Mouse (Mus musculus) embryonic stem cell, embryonic (primary cell): ENCODE results near the gene Aftph.

Source experiments
- CTCF ChIA-PET, 4 experiments: fragments of 300-600 bp in 2 of 4; fragments of 350-600 bp in 2 of 4; sonication (Branson Sonifier 250); formaldehyde crosslinking; loops; one replicate each; lab custom pipeline; 2022; ENCODE audit warnings: inconsistent platforms in 2 of 4; lab: Charles Lee
- POLR2A ChIA-PET, 4 experiments: fragments of 300-600 bp in 2 of 4; fragments of 350-600 bp in 2 of 4; sonication (Branson Sonifier 250); formaldehyde crosslinking; loops; one replicate each; lab custom pipeline; 2022; ENCODE audit warnings: antibody characterized with exemption in 4 of 4, inconsistent platforms in 1 of 4; lab: Charles Lee

Aftph gene

GRCm38 (mm10) chr11:20661652-20662051, 79.7 kb downstream of the Aftph start:
- POLR2A ChIA-PET = interaction anchor here in 3 of 4 experiments (0.6 to 3.7 kb wide), 15 partner anchors 9 to 497 kb away, joined by 3 to 25 read pairs (median 5); partner anchors contain the start of genes Rab1a (in 1 of the 3) and Slc1a4 (in 1 of the 3)
- CTCF ChIA-PET = interaction anchor here (0.5 to 3.2 kb wide), 26 partner anchors 10 to 1935 kb away, joined by 3 to 27 read pairs (median 3); no protein-coding TSS in a partner anchor

GRCm38 (mm10) chr11:20660111-20661097, 81.0 kb downstream of the Aftph start:
- ChIA-PET POLR2A (interaction anchor here in 3 of 4 experiments (0.6 to 3.7 kb wide), 22 partner anchors 8 to 516 kb away, joined by 3 to 25 read pairs (median 5); partner anchors contain the start of genes Rab1a (in 1 of the 3) and Slc1a4 (in 1 of the 3)), CTCF (interaction anchor here (0.6 to 3.2 kb wide), 21 partner anchors 9 to 654 kb away, joined by 3 to 27 read pairs (median 3); no protein-coding TSS in a partner anchor)

- ChIA-PET CTCF (interaction anchor here in 2 of 4 experiments (1.2 to 1.3 kb wide), 2 partner anchors 9 to 204 kb away, joined by 3 to 4 read pairs; no protein-coding TSS in a partner anchor), POLR2A (interaction anchor here in 3 of 4 experiments (1.2 to 3.7 kb wide), 4 partner anchors 9 to 192 kb away, joined by 3 to 16 read pairs (median 8); no protein-coding TSS in a partner anchor)
Observed at GRCm38 (mm10) chr11:20659094-20659493, 82.3 kb downstream of the Aftph start.

GRCm38 (mm10) chr11:20656711-20657057, 84.7 kb downstream of the Aftph start:
- CTCF ChIA-PET = interaction anchor here in 2 of 4 experiments (0.6 to 1.3 kb wide), 4 partner anchors 15 to 524 kb away, joined by 3 read pairs; no protein-coding TSS in a partner anchor
- POLR2A ChIA-PET = interaction anchor here in 3 of 4 experiments (0.6 to 3.1 kb wide), 17 partner anchors 9 to 634 kb away, joined by 3 to 22 read pairs (median 5); partner anchors contain the start of genes Cep68 (in 1 of the 3) and Slc1a4 (in 1 of the 3)

GRCm38 (mm10) chr11:20655795-20656710, 85.3 kb downstream of the Aftph start:
- CTCF ChIA-PET = interaction anchor here in 3 of 4 experiments (0.5 to 1.3 kb wide), 9 partner anchors 15 to 523 kb away, joined by 3 to 4 read pairs (median 3); partner anchors contain the start of gene Cep68 (in 1 of the 3)
- POLR2A ChIA-PET = interaction anchor here in 3 of 4 experiments (0.7 to 4.4 kb wide), 31 partner anchors 9 to 819 kb away, joined by 3 to 25 read pairs (median 4); partner anchors contain the start of genes Actr2 (in 1 of the 3), Aftph (in 1 of the 3), Cep68 (in 1 of the 3) and Slc1a4 (in 1 of the 3)

GRCm38 (mm10) chr11:20651166-20651565, 90.2 kb downstream of the Aftph start:
- CTCF ChIA-PET = interaction anchor here in 1 of 4 experiments (4.1 kb wide), 1 partner anchor 10 kb away, joined by 27 read pairs; no protein-coding TSS in a partner anchor
- POLR2A ChIA-PET = interaction anchor here in 2 of 4 experiments (1.1 to 2.6 kb wide), 4 partner anchors 9 to 20 kb away, joined by 3 to 16 read pairs (median 4); no protein-coding TSS in a partner anchor

- CTCF ChIA-PET = interaction anchor here in 3 of 4 experiments (0.6 to 4.1 kb wide), 10 partner anchors 8 to 703 kb away, joined by 3 to 27 read pairs (median 4); partner anchors contain the start of gene Sertad2 (in 1 of the 3)
- POLR2A ChIA-PET = interaction anchor here in 3 of 4 experiments (0.6 to 3.7 kb wide), 15 partner anchors 10 to 281 kb away, joined by 3 to 23 read pairs (median 4); no protein-coding TSS in a partner anchor
Observed at GRCm38 (mm10) chr11:20650006-20650639, 91.3 kb downstream of the Aftph start.

GRCm38 (mm10) chr11:20649477-20649876, 91.9 kb downstream of the Aftph start:
- POLR2A ChIA-PET = interaction anchor here in 2 of 4 experiments (0.6 to 3.7 kb wide), 14 partner anchors 9 to 181 kb away, joined by 3 to 23 read pairs (median 4); no protein-coding TSS in a partner anchor
- CTCF ChIA-PET = interaction anchor here in 3 of 4 experiments (0.6 to 4.1 kb wide), 12 partner anchors 9 to 198 kb away, joined by 3 to 27 read pairs (median 4); partner anchors contain the start of gene Sertad2 (in 1 of the 3)

GRCm38 (mm10) chr11:20647902-20648625, 93.3 kb downstream of the Aftph start:
- CTCF ChIA-PET = interaction anchor here in 2 of 4 experiments (0.5 to 1.3 kb wide), 4 partner anchors 11 to 42 kb away, joined by 3 to 7 read pairs (median 5); no protein-coding TSS in a partner anchor
- POLR2A ChIA-PET = interaction anchor here in 3 of 4 experiments (0.7 to 3.7 kb wide), 13 partner anchors 8 to 398 kb away, joined by 3 to 23 read pairs (median 5); no protein-coding TSS in a partner anchor

- CTCF ChIA-PET = interaction anchor here in 1 of 4 experiments (1.3 kb wide), 1 partner anchor 10 kb away, joined by 3 read pairs; no protein-coding TSS in a partner anchor
Observed at GRCm38 (mm10) chr11:20646986-20647726, 94.2 kb downstream of the Aftph start.

GRCm38 (mm10) chr11:20646142-20646541, 95.2 kb downstream of the Aftph start:
- CTCF ChIA-PET = no interaction called here

More at GRCm38 (mm10) chr11:20646986-20647726, 94.2 kb downstream of the Aftph start:
- POLR2A ChIA-PET = interaction anchor here in 3 of 4 experiments (0.6 to 3.7 kb wide), 12 partner anchors 9 to 397 kb away, joined by 3 to 23 read pairs (median 4); no protein-coding TSS in a partner anchor

GRCm38 (mm10) chr11:20645521-20645920, 95.9 kb downstream of the Aftph start:
- POLR2A ChIA-PET = interaction anchor here in 2 of 4 experiments (1.1 to 7.3 kb wide), 5 partner anchors 9 to 200 kb away, joined by 3 to 63 read pairs (median 4); no protein-coding TSS in a partner anchor
- CTCF ChIA-PET = no interaction called here

More at GRCm38 (mm10) chr11:20646142-20646541, 95.2 kb downstream of the Aftph start:
- POLR2A ChIA-PET = interaction anchor here in 2 of 4 experiments (0.7 to 7.3 kb wide), 4 partner anchors 10 to 201 kb away, joined by 4 to 63 read pairs (median 7); no protein-coding TSS in a partner anchor

GRCm38 (mm10) chr11:20644872-20645271, 96.5 kb downstream of the Aftph start:
- ChIA-PET POLR2A (interaction anchor here in 2 of 4 experiments (1.0 to 7.3 kb wide), 8 partner anchors 9 to 200 kb away, joined by 3 to 63 read pairs (median 4); no protein-coding TSS in a partner anchor), CTCF (interaction anchor here in 1 of 4 experiments (0.7 kb wide), 1 partner anchor 97 kb away, joined by 3 read pairs; the partner anchor contains the start of gene Aftph)

GRCm38 (mm10) chr11:20644166-20644565, 97.2 kb downstream of the Aftph start:
- CTCF ChIA-PET = interaction anchor here in 2 of 4 experiments (0.6 to 0.7 kb wide), 2 partner anchors 98 to 352 kb away, joined by 3 to 5 read pairs; partner anchors contain the start of gene Aftph (in 1 of the 2)
- POLR2A ChIA-PET = interaction anchor here in 2 of 4 experiments (1.0 to 7.3 kb wide), 8 partner anchors 10 to 178 kb away, joined by 3 to 63 read pairs (median 4); no protein-coding TSS in a partner anchor
